Mouse (Mus musculus) small intestine, adult 2 months (tissue): Measurements from ENCODE around the gene Trmt5. TPM values are rescaled to one million over a fixed set of nuclear protein-coding genes. Genes with fewer than 3 reads are reported as not detected.

Experiments
- H3K27ac ChIP-seq: fragments of 200-500 bp; 2 replicates; pipeline ENCODE4 v1.5.1; 2012; ENCODE audit warnings: low read depth, low read length, control low read depth, inconsistent platforms; ENCODE audit not compliant: insufficient read depth
- H3K27me3 ChIP-seq: fragments of 200-500 bp; 2 replicates; pipeline ENCODE4 v1.6.1; 2012; ENCODE audit warnings: mild to moderate bottlenecking, moderate library complexity, low read length, inconsistent platforms; ENCODE audit not compliant: control insufficient read depth, insufficient read depth
- H3K36me3 ChIP-seq: fragments of 200-500 bp; 2 replicates; pipeline ENCODE4 v1.6.1; 2012; ENCODE audit warnings: mild to moderate bottlenecking, low read length, control low read depth, inconsistent platforms; ENCODE audit not compliant: control insufficient read depth, insufficient read depth
- H3K4me1 ChIP-seq: fragments of 200-500 bp; 2 replicates; pipeline ENCODE4 v1.6.1; 2012; ENCODE audit warnings: low read length, inconsistent platforms, mixed read lengths; ENCODE audit not compliant: control insufficient read depth, insufficient read depth, insufficient read length
- H3K4me3 ChIP-seq: fragments of 200-500 bp; 2 replicates; pipeline ENCODE4 v1.5.1; 2012; ENCODE audit warnings: low read depth, mild to moderate bottlenecking, control low read depth, inconsistent platforms, low read length, moderate library complexity
- CTCF ChIP-seq: fragments of 200-500 bp; IDR thresholded peaks from 2 replicates; pipeline ENCODE4 v1.5.1; 2012; ENCODE audit warnings: low read depth, mild to moderate bottlenecking, control low read depth, inconsistent platforms, low read length, moderate library complexity, mixed read lengths; ENCODE audit not compliant: insufficient replicate concordance, insufficient read length; ENCODE audit errors: extremely low read depth
- POLR2A ChIP-seq: fragments of 200-500 bp; IDR thresholded peaks from 2 replicates; pipeline ENCODE4 v1.6.1; 2012; ENCODE audit warnings: low read depth, mild to moderate bottlenecking, control low read depth, inconsistent platforms, low read length, moderate library complexity
- WGBS: fragments of 180-500 bp; shearing (Covaris S2); methylation state at CpG from one replicate; pipeline ENCODE4 v1.1.7; 2018; 5-methylcytosine and 5-hydroxymethylcytosine counted together
- polyA plus RNA-seq: library from polyadenylated mRNA; depleted of rRNA; stranded (reverse); fragments of >200 nt; gene quantifications from 2 replicates; pipeline ENCODE4 v1.2.3, GENCODE M21; 2012

The Trmt5 gene
- polyA plus RNA-seq, 1 experiment, result 1.3 TPM

DNA sequence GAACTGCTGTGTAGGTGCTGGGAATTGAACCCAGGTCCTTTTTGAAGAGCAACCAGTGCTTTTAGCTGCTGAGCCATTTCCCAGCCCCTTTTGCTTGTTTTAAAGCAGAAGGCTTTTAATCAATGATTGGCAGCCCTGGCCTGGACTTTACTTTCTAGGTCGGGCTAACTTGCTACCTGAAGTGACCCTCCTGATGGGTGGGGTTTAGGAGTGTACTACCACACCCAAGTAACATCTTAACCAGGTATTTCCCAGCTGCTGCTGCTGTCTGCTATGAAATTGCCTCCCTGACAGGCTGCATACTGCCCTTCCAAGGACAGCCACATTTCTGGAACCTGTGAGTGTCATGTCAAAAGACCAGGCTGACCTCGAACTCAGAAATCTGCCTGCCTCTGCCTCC lies 14.0 kb upstream of the Trmt5 start:
- Histone ChIP-seq H3K27ac (no peak overlapping the region), H3K4me1 (peaks cover 2% of the 10 kb centered on the region; the same call in 1 of the 2 replicates), H3K4me3 (no peak overlapping the region), H3K36me3 (no peaks in the 10 kb centered on the region; the same call in 1 of the 2 replicates), H3K27me3 (no peaks in the 10 kb centered on the region)
- WGBS, result 59% methylated on average over 2 of the region's 2 CpGs
- no peak for TF ChIP-seq POLR2A
- no peak for TF ChIP-seq CTCF

DNA sequence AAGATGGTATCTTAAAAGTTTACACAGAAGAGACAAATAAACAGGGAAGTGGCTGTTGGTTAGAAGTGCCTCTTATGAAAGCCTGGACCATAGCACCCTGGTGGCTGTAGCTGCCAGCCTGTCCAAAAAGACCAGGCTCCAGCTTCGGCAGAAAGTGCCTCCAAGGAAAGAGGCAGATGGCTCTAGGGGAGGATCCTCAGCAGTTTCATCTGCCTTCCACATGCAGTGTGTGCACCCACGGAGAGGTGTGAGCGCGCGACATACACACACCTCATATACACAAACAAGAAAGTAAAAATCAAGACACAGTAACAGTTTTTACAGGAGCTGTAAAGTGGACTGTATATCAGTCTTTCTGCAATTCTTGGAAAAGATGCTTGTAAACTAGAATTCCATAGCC lies 12.1 kb upstream of the Trmt5 start:
- H3K4me1 ChIP-seq, result peaks cover 2% of the 10 kb centered on the region; the same call in 1 of the 2 replicates
- H3K4me3 ChIP-seq, result no peak overlapping the region
- H3K27me3 ChIP-seq, result no peaks in the 10 kb centered on the region
- TF ChIP-seq POLR2A (no peak), CTCF (no peak)
- H3K27ac ChIP-seq, result no peak overlapping the region
- 94% methylated on average over 5 of the region's 5 CpGs for WGBS
- H3K36me3 ChIP-seq, result no peaks in the 10 kb centered on the region; the same call in 1 of the 2 replicates

- TF ChIP-seq CTCF, result no peak
- TF ChIP-seq POLR2A, result no peak
- Histone ChIP-seq H3K27ac (no peak overlapping the region), H3K36me3 (peaks cover 4% of the 10 kb centered on the region), H3K4me3 (no peak overlapping the region), H3K27me3 (no peaks in the 10 kb centered on the region), H3K4me1 (peaks cover 2% of the 10 kb centered on the region; the same call in 1 of the 2 replicates)
- WGBS, result 77% methylated on average over 11 of the region's 11 CpGs
Measured at GRCm38 (mm10) chr12:73295505-73296140, 9.1 kb upstream of the Trmt5 start.

GRCm38 (mm10) chr12:73294884-73295283 lies 8.4 kb upstream of the Trmt5 start:
- H3K36me3 ChIP-seq, result peaks cover 4% of the 10 kb centered on the region
- TF ChIP-seq CTCF (no peak), POLR2A (no peak)
- H3K4me1 ChIP-seq, result no peaks in the 10 kb centered on the region
- no peaks in the 10 kb centered on the region for H3K27me3 ChIP-seq
- no peak overlapping the region for H3K27ac ChIP-seq
- H3K4me3 ChIP-seq, result no peak overlapping the region

GRCm38 (mm10) chr12:73288626-73289025 lies 2.1 kb upstream of the Trmt5 start:
- H3K27ac ChIP-seq, result no peak overlapping the region
- peaks cover 1% of the 10 kb centered on the region; the same call in 1 of the 2 replicates for H3K4me1 ChIP-seq
- no peak for TF ChIP-seq POLR2A
- no peak for TF ChIP-seq CTCF
- no peaks in the 10 kb centered on the region for H3K27me3 ChIP-seq
- H3K36me3 ChIP-seq, result peaks cover 4% of the 10 kb centered on the region
- H3K4me3 ChIP-seq, result no peak overlapping the region
- 95% methylated on average over 3 of the region's 3 CpGs for WGBS

DNA sequence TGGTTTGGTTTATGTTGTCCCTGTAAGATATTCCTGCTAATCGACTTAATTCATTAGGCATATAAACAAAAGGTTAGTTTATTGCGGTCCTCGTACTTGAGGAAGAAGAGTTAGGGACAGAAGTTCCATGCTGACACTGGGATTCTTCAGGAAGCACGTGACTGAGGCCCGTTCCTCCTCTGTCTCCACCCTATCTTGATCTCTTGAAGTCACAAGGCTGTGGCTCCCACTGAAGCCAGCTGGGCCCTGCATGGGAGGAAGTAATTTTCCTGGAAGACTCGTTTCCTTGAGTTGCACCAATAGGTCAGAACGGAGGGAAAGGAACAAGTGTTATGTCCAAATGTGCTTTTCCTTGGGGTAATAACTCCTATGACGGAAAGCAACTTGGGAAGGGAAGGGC lies 1.1 kb upstream of the Trmt5 start:
- Histone ChIP-seq H3K4me3 (no peak overlapping the region), H3K27ac (no peak overlapping the region), H3K27me3 (no peaks in the 10 kb centered on the region), H3K4me1 (peaks cover 1% of the 10 kb centered on the region; the same call in 1 of the 2 replicates), H3K36me3 (peaks cover 3% of the 10 kb centered on the region)
- TF ChIP-seq POLR2A, result no peak
- TF ChIP-seq CTCF, result no peak
- 41% methylated on average over 8 of the region's 8 CpGs for WGBS

- H3K4me3 ChIP-seq, result no peak overlapping the region
- no peak overlapping the region for H3K27ac ChIP-seq
- H3K36me3 ChIP-seq, result peaks cover 12% of the 10 kb centered on the region
- TF ChIP-seq POLR2A (no peak), CTCF (no peak)
- H3K4me1 ChIP-seq, result no peaks in the 10 kb centered on the region
- 91% methylated on average over 3 of the region's 3 CpGs for WGBS
- no peaks in the 10 kb centered on the region for H3K27me3 ChIP-seq
Measured at GRCm38 (mm10) chr12:73274921-73275320, 11.6 kb downstream of the Trmt5 start.
